Mouse (Mus musculus) liver, postnatal 0 days (tissue): ENCODE measurements at regions not wholly inside any gene's neighbourhood (a gene's known extent, or its start where the extent isn't known, plus 50 kb on each side); places are given as distances from the start of the nearest gene placed in this dataset.

Experiments
- CTCF ChIP-seq: sonication (generic); IDR thresholded peaks from 2 replicates; pipeline ENCODE4 v1.5.1; 2016; ENCODE audit warnings: antibody characterized with exemption, low read depth
- EP300 ChIP-seq: IDR thresholded peaks from 2 replicates; pipeline ENCODE4 v1.6.1; 2016; ENCODE audit warnings: antibody characterized with exemption, low read depth, mild to moderate bottlenecking

- TF ChIP-seq CTCF (no peak), EP300 (no peak)
These were observed 369.6 kb downstream of the Eipr1 start for GRCm38 (mm10) chr12:29121159-29121558.
